Mouse (Mus musculus) liver, embryonic 11.5 days (tissue): ENCODE measurements at regions not wholly inside any gene's neighbourhood (a gene's known extent, or its start where the extent isn't known, plus 50 kb on each side); places are given as distances from the start of the nearest gene placed in this dataset.

Experiments used
- ATAC-seq: fragments of 200-750 bp; cut with Nextera tagmentation; replicated peaks from 2 replicates; pipeline ENCODE4 v1.8.0; 2017; ENCODE audit warnings: moderate number of reproducible peaks, mild to moderate bottlenecking, moderate TSS enrichment, moderate library complexity; ENCODE audit not compliant: low FRiP score
- DNase-seq: peaks from one replicate; pipeline ENCODE4 v3.0.0-alpha.2; 2017; ENCODE audit warnings: low spot score
- H3K27ac ChIP-seq: fragments of 300-500 bp; sonication (generic); 2 replicates; pipeline ENCODE4 v1.5.1; 2014; ENCODE audit warnings: mild to moderate bottlenecking, low read depth, low read length, control low read depth
- H3K27me3 ChIP-seq: fragments of 300-500 bp; sonication (generic); replicated peaks from 2 replicates; pipeline ENCODE4 v1.6.1; 2014; ENCODE audit warnings: low read length, mixed read lengths; ENCODE audit not compliant: control insufficient read depth, insufficient read depth
- H3K36me3 ChIP-seq: fragments of 300-500 bp; sonication (generic); 2 replicates; pipeline ENCODE4 v1.6.1; 2014; ENCODE audit warnings: mild to moderate bottlenecking, low read length, moderate library complexity, mixed read lengths; ENCODE audit not compliant: control insufficient read depth, insufficient read depth
- H3K4me1 ChIP-seq: fragments of 300-500 bp; sonication (generic); replicated peaks from 2 replicates; pipeline ENCODE4 v1.6.1; 2014; ENCODE audit warnings: low read length, mixed read lengths; ENCODE audit not compliant: control insufficient read depth, insufficient read depth
- H3K4me2 ChIP-seq: fragments of 300-500 bp; sonication (generic); 2 replicates; pipeline ENCODE4 v1.6.1; 2014; ENCODE audit warnings: mild to moderate bottlenecking, control low read depth, moderate library complexity
- H3K4me3 ChIP-seq: fragments of 300-500 bp; sonication (generic); 2 replicates; pipeline ENCODE4 v1.5.1; 2014; ENCODE audit warnings: low read depth, low read length, control low read depth
- H3K9ac ChIP-seq: fragments of 300-500 bp; sonication (generic); 2 replicates; pipeline ENCODE4 v1.6.1; 2014; ENCODE audit warnings: low read depth, low read length, control low read depth
- H3K9me3 ChIP-seq: fragments of 300-500 bp; sonication (generic); 2 replicates; pipeline ENCODE4 v1.6.1; 2016; ENCODE audit warnings: low read length, inconsistent platforms, mixed read lengths; ENCODE audit not compliant: control insufficient read depth
- WGBS: fragments of 180-500 bp; shearing (Covaris S2); extraction: QIAGEN DNeasy Blood & Tissue Kit; methylation state at CpG from one replicate; pipeline ENCODE4 v1.1.7; 2014; 5-methylcytosine and 5-hydroxymethylcytosine counted together

- Histone ChIP-seq H3K4me1 (no peaks in the 10 kb centered on the region), H3K27me3 (no peaks in the 10 kb centered on the region), H3K9ac (no peak overlapping the region), H3K36me3 (no peaks in the 10 kb centered on the region), H3K27ac (no peak overlapping the region), H3K9me3 (no peaks in the 10 kb centered on the region), H3K4me3 (no peak overlapping the region), H3K4me2 (no peak overlapping the region)
- 81% methylated on average over 5 of the region's 5 CpGs for WGBS
- ATAC-seq (no peak), DNase-seq (no peak)
Measured at GRCm38 (mm10) chr10:11875145-11876131, 532.2 kb downstream of the Epm2a start.

DNA sequence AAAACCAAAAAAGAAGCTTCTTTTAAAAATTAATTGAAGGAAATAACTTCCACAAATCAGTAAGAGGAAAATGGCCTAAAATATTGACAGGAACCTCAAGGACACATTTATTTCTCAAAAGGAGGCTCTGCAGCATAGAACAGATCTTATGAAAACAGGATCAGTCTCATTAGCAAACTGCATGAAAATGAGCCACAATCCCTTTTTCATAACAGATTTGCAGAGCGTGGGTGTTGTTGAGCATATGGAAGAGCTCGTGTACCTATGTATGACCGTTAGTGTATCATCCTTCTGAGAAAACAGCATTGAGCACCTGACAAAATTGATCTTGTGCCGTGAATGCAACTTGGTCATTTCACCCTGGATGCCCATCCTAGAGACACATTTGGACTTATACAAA, 543.0 kb downstream of the Epm2a start:
- no peaks in the 10 kb centered on the region for H3K4me1 ChIP-seq
- H3K9me3 ChIP-seq: no peaks in the 10 kb centered on the region
- no peak overlapping the region for H3K27ac ChIP-seq
- no peak overlapping the region for H3K9ac ChIP-seq
- WGBS: 84% methylated on average over 4 of the region's 4 CpGs
- no peaks in the 10 kb centered on the region for H3K27me3 ChIP-seq
- no peaks in the 10 kb centered on the region for H3K36me3 ChIP-seq
- no peak for ATAC-seq
- no peak overlapping the region for H3K4me3 ChIP-seq
- H3K4me2 ChIP-seq: no peak overlapping the region
- DNase-seq: no peak

DNA sequence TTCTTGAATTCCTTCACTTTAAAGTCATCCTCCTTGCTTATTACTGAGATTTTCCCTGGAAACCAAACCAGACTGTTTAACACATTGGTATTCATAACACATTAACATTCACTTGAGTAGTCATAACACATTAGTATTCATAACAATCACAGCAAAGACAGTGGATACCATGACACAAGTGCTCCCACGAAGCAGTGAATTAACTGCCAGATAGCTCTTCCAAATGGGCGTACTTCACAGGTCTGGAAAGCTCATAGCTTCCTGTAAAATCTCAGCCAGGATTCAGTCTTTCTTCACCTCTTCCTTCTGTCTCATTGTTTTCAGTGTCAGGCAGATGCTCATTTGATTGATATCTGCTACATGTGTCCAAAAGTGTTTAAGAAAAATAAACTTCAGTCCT, 545.7 kb downstream of the Epm2a start:
- H3K4me1 ChIP-seq: no peaks in the 10 kb centered on the region
- no peak overlapping the region for H3K4me3 ChIP-seq
- no peak overlapping the region for H3K9ac ChIP-seq
- no peaks in the 10 kb centered on the region for H3K27me3 ChIP-seq
- H3K27ac ChIP-seq: no peak overlapping the region
- no peaks in the 10 kb centered on the region for H3K9me3 ChIP-seq
- DNase-seq (no peak), ATAC-seq (no peak)
- H3K36me3 ChIP-seq: no peaks in the 10 kb centered on the region
- no peak overlapping the region for H3K4me2 ChIP-seq
- 77% methylated on average over 2 of the region's 2 CpGs for WGBS

DNA sequence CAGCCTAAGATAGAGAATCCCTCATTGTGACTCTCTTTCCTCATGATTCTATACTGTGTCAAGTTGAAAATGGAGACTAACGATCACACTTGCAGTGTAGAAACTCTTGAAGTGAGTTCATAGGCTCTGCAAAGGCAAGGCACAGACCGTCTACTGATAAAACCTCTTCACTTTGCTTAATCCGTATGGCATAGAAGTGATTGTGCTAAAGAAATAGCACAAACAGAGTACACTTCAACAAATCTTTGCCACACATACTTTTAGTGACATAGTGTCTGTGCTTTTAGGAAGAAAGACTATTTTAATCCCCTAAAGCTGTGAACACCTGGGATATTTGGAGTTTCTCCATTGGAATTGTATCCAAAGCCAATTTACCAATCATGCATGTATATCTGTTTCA, 578.9 kb downstream of the Epm2a start:
- H3K27me3 ChIP-seq: no peaks in the 10 kb centered on the region
- WGBS: 84% methylated on average over 3 of the region's 3 CpGs

DNA sequence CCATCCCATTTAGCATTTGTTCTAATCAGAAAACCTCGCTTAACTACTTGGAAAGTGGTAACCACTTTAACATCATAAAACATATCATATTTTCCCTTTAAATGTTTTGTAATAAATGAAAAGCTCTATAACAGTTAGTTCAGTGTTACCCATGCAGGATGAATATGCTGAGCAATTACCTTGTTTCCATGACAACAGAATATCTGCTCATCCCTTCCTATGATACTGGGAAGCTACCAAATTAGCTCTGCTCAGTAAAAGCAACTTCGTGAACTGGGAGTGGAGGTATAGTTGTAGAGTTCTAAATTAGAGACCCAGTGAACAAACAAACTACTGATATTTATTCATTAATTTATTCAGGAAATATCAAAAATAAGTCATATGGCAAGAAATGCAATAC, 595.0 kb downstream of the Epm2a start:
- no peak overlapping the region for H3K4me3 ChIP-seq
- no peak overlapping the region for H3K9ac ChIP-seq
- no peaks in the 10 kb centered on the region for H3K36me3 ChIP-seq
- H3K9me3 ChIP-seq: no peaks in the 10 kb centered on the region
- H3K4me1 ChIP-seq: no peaks in the 10 kb centered on the region
- 78% methylated on average over 2 of the region's 2 CpGs for WGBS
- H3K4me2 ChIP-seq: no peak overlapping the region
- ATAC-seq: no peak
- no peak for DNase-seq
- no peaks in the 10 kb centered on the region for H3K27me3 ChIP-seq
- H3K27ac ChIP-seq: no peak overlapping the region

More for the DNA sequence above, 578.9 kb downstream of the Epm2a start:
- no peak overlapping the region for H3K9ac ChIP-seq
- DNase-seq (no peak), ATAC-seq (no peak)
- no peak overlapping the region for H3K4me2 ChIP-seq
- no peaks in the 10 kb centered on the region for H3K36me3 ChIP-seq
- H3K9me3 ChIP-seq: no peaks in the 10 kb centered on the region
- H3K27ac ChIP-seq: no peak overlapping the region
- H3K4me1 ChIP-seq: no peaks in the 10 kb centered on the region
- H3K4me3 ChIP-seq: no peak overlapping the region

DNA sequence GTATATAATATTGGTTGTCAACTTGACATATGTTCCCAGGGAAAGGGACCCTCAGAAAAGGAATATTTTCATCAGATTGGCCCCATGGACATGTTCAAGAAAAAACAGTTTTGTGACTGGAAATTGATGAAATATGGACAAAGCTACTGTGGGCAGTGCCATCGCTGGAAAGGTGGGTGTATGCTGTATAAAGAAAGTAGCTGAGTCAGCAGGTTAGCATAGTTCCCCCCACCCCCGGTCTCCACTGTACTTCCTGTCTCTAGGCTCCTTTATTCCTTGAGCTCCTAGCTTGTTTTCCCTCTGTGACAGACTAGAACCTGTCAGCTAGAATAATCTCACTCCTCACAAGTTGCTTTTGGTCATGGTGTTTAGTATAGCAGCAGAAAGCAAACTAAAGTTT, 599.6 kb downstream of the Epm2a start:
- WGBS: 78% methylated on average over 2 of the region's 2 CpGs
- no peak for DNase-seq
- Histone ChIP-seq H3K4me3 (no peak overlapping the region), H3K4me1 (no peaks in the 10 kb centered on the region), H3K9ac (no peak overlapping the region), H3K4me2 (no peak overlapping the region), H3K36me3 (no peaks in the 10 kb centered on the region), H3K27me3 (no peaks in the 10 kb centered on the region), H3K27ac (no peak overlapping the region), H3K9me3 (no peaks in the 10 kb centered on the region)
- no peak for ATAC-seq

DNA sequence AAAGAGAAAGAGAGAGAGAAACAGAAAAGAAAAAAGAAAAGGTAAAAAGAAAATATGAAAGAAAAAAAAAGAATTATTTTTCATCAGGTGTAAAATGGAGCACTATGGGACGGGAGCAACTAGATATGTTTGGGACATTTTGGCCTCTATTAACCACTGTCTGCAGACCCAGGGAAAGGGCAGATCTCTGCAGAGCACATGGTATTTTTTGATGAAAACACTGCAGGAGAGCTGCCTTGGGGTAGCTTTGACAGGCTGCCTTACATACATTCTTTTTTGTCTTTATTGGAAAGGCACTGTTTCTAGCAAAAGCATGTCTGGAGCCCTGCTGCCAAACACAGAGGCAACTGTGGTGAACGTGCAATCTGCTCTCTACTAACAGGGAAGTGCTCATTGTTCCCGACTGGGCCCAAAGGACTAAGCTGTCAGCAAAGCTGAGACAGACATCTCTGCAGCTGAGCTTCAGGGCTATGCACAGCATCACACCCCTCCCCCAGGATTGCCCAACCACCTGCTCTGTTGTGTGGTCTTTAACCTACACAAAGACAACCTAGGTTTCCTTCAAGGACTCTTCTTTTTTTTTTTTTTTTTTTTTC, 617.2 kb downstream of the Epm2a start:
- Histone ChIP-seq H3K4me3 (no peak overlapping the region), H3K27me3 (no peaks in the 10 kb centered on the region), H3K27ac (no peak overlapping the region), H3K4me1 (no peaks in the 10 kb centered on the region), H3K4me2 (no peak overlapping the region), H3K9ac (no peak overlapping the region), H3K9me3 (0 out of 2 replicates have a peak, but pooled peaks cover 4% of the 10 kb centered on the region), H3K36me3 (no peaks in the 10 kb centered on the region)
- ATAC-seq (no peak), DNase-seq (no peak)
- 45% methylated on average over 3 of the region's 3 CpGs for WGBS

GRCm38 (mm10) chr10:12004966-12005365, 661.8 kb downstream of the Epm2a start:
- DNase-seq (no peak), ATAC-seq (no peak)
- H3K9ac ChIP-seq: no peak overlapping the region
- no peak overlapping the region for H3K4me2 ChIP-seq
- no peaks in the 10 kb centered on the region for H3K27me3 ChIP-seq
- H3K36me3 ChIP-seq: no peaks in the 10 kb centered on the region
- no peaks in the 10 kb centered on the region for H3K9me3 ChIP-seq
- H3K4me3 ChIP-seq: no peak overlapping the region
- no peak overlapping the region for H3K27ac ChIP-seq
- no peaks in the 10 kb centered on the region for H3K4me1 ChIP-seq
- 61% methylated on average over 3 of the region's 3 CpGs for WGBS

DNA sequence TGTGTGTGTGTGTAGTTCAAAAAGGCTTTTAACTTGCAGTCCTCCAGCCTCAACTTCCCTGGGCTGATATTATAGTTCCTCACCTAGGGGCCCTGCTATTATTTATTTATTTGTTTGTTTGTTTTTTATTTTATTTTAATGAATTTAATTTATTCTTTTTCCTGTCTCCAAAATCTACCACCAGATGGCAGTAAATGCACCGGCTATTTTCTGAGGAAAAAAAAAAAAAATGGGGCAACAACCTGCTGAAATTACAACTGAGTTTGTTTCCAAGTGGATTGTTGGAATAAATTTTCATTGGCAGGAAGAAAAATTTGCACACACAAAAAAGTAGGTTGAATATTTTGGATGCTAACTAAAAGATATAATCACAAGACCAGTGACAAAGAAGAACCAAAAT, 662.7 kb downstream of the Epm2a start:
- WGBS: 43% methylated on average over 1 of the region's 1 CpGs
- no peak overlapping the region for H3K4me3 ChIP-seq
- no peak for ATAC-seq

More for the DNA sequence above, 662.7 kb downstream of the Epm2a start:
- Histone ChIP-seq H3K9me3 (no peaks in the 10 kb centered on the region), H3K27ac (no peak overlapping the region), H3K27me3 (no peaks in the 10 kb centered on the region), H3K9ac (no peak overlapping the region), H3K36me3 (no peaks in the 10 kb centered on the region), H3K4me2 (no peak overlapping the region), H3K4me1 (no peaks in the 10 kb centered on the region)
- no peak for DNase-seq
